Mouse (Mus musculus) stomach, postnatal 0 days (tissue): ENCODE data around the gene Mpdu1.
"Not testable (repeated sequence)": the region's sequence is repeated elsewhere in the genome, so short reads cannot be mapped to it uniquely, and the experiment has no call there.

Source experiments
- CTCF ChIP-seq: IDR thresholded peaks from 2 replicates; pipeline ENCODE4 v1.5.1; 2016; ENCODE audit warnings: antibody characterized with exemption, low read depth, mild to moderate bottlenecking, moderate library complexity
- EP300 ChIP-seq: optimal IDR thresholded peaks from 2 replicates; pipeline ENCODE3; 2016; ENCODE audit warnings: antibody characterized with exemption

DNA sequence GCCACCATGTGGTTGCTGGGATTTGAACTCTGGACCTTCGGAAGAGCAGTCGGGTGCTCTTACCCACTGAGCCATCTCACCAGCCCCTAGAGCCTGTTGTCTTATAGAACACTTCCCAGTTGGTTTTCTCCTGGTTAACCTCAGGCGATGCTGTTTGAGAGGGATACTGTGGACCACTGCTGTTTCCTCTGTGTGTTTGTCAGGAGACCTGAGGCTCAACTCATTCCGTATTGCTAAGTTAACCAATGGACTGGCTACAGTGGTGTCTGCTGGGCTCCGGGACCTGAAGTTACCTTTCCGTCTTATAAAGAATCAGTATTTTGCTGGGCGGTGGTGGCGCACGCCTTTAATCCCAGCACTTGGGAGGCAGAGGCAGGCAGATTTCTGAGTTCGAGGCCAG lies 40.4 kb upstream of the Mpdu1 start:
- TF ChIP-seq CTCF, EP300: not testable (repeated sequence)
